Mouse (Mus musculus) urinary bladder, postnatal 36 days (tissue): ENCODE data around the gene Kmt2b.

Experiments
- DNase-seq, 2 experiments: peaks; one replicate each; pipeline ENCODE4 v3.0.0; 2022; ENCODE audit warnings: low spot score in 2 of 2, mixed read lengths in 1 of 2

Gene Kmt2b

GRCm38 (mm10) chr7:30566033-30566432, 22.5 kb downstream of the Kmt2b start:
- DNase-seq: no peak

- no peak for DNase-seq
Measured at GRCm38 (mm10) chr7:30564970-30565571, 23.5 kb downstream of the Kmt2b start, which contains the start of gene Igflr1. Gene Igflr1, plus strand, starts transcription at chr7:30565427.

- no peak for DNase-seq
Measured at GRCm38 (mm10) chr7:30563906-30564280, 24.6 kb downstream of the Kmt2b start.

- peak; percentile 87 to 96 for DNase-seq
Measured at GRCm38 (mm10) chr7:30563117-30563905, 25.2 kb downstream of the Kmt2b start, which contains the start of the genes U2af1l4, Gm49396 and Psenen. Gene U2af1l4, plus strand, starts transcription at chr7:30563301. Gene Gm49396, plus strand, starts transcription at chr7:30563344. Gene Psenen, minus strand, starts transcription at chr7:30563627.

GRCm38 (mm10) chr7:30562526-30563116, 25.9 kb downstream of the Kmt2b start:
- peak in 1 of 2 experiments; percentile 42 for DNase-seq

- no peak for DNase-seq
Measured at GRCm38 (mm10) chr7:30560296-30560695, 28.2 kb downstream of the Kmt2b start.

- peak; percentile 92 to 97 for DNase-seq
Measured at GRCm38 (mm10) chr7:30559443-30559954, 29.0 kb downstream of the Kmt2b start, which contains the start of gene Lin37. Gene Lin37, minus strand, starts transcription at chr7:30559838.

GRCm38 (mm10) chr7:30558656-30559442, 29.7 kb downstream of the Kmt2b start:
- DNase-seq: no peak

- DNase-seq: no peak
Measured at GRCm38 (mm10) chr7:30557901-30558514, 30.5 kb downstream of the Kmt2b start.

GRCm38 (mm10) chr7:30556894-30557536, 31.5 kb downstream of the Kmt2b start:
- no peak for DNase-seq

- no peak for DNase-seq
Measured at GRCm38 (mm10) chr7:30553810-30554584, 34.5 kb downstream of the Kmt2b start.

- peak; percentile 15 to 24 for DNase-seq
Measured at GRCm38 (mm10) chr7:30553021-30553589, 35.4 kb downstream of the Kmt2b start.

GRCm38 (mm10) chr7:30552102-30553020, 36.2 kb downstream of the Kmt2b start, which contains the start of the genes Hspb6 and Proser3:
Gene Hspb6, plus strand, starts transcription at chr7:30552178.
Gene Proser3, minus strand, starts transcription at chr7:30552299.
- peak; percentile 95 for DNase-seq

GRCm38 (mm10) chr7:30551445-30552101, 37.0 kb downstream of the Kmt2b start:
- DNase-seq: no peak

GRCm38 (mm10) chr7:30550603-30551002, 37.9 kb downstream of the Kmt2b start:
- no peak for DNase-seq

GRCm38 (mm10) chr7:30549880-30550279, 38.6 kb downstream of the Kmt2b start:
- DNase-seq: no peak

GRCm38 (mm10) chr7:30544327-30544726, 44.2 kb downstream of the Kmt2b start:
- DNase-seq: no peak

- DNase-seq: no peak
Measured at GRCm38 (mm10) chr7:30540572-30540971, 48.0 kb downstream of the Kmt2b start.
